Mouse (Mus musculus) CH12.LX (cell line): ENCODE data around the gene Atp6ap1. TPM values are rescaled to one million over a fixed set of nuclear protein-coding genes. Genes with fewer than 3 reads are reported as not detected.
A peak's percentile ranks its signal among the peaks of the same experiment; 100 is the strongest.

Experiments
- DNase-seq: peaks from one replicate; pipeline ENCODE4 v3.0.0-alpha.2; 2013; ENCODE audit errors: extremely low read depth
- H3K27ac ChIP-seq: 2 replicates; pipeline ENCODE4 v1.5.1; 2012; ENCODE audit warnings: low read depth, mild to moderate bottlenecking, control low read depth, moderate library complexity; ENCODE audit not compliant: insufficient read depth
- H3K27me3 ChIP-seq: replicated peaks from 2 replicates; pipeline ENCODE3; 2012; ENCODE audit warnings: inconsistent platforms
- H3K36me3 ChIP-seq, 2 experiments: replicated peaks in 1 of 2; 2 replicates each; pipeline versions ENCODE3 to v1.6.1; 2012; ENCODE audit warnings: inconsistent platforms in 1 of 2, low read length in 1 of 2, mild to moderate bottlenecking in 1 of 2, mixed read lengths in 1 of 2, moderate library complexity in 1 of 2; ENCODE audit not compliant: control insufficient read depth in 1 of 2, insufficient read depth in 1 of 2
- H3K4me1 ChIP-seq, 2 experiments: 2 replicates each; pipeline ENCODE4 v1.6.1; 2012; ENCODE audit warnings: inconsistent platforms in 1 of 2, moderate library complexity in 1 of 2; ENCODE audit not compliant: insufficient read depth in 2 of 2, control insufficient read depth in 1 of 2
- H3K4me2 ChIP-seq: 2 replicates; pipeline ENCODE4 v1.6.1; 2012; ENCODE audit warnings: low read depth, mild to moderate bottlenecking, control low read depth; ENCODE audit not compliant: poor library complexity, insufficient read depth, severe bottlenecking
- H3K4me3 ChIP-seq, 3 experiments: fragments of 150-350 bp in 1 of 3; sonication (generic) in 1 of 3; replicated peaks in 1 of 3; 2 replicates each; pipeline versions ENCODE3 to v1.5.1; 2011 to 2012; ENCODE audit warnings: low read depth in 2 of 3, low read length in 2 of 3, mild to moderate bottlenecking in 2 of 3, moderate library complexity in 2 of 3, control low read depth in 1 of 3, improper control_type of control experiment in 1 of 3, inconsistent platforms in 1 of 3, mixed read lengths in 1 of 3; ENCODE audit not compliant: poor library complexity in 1 of 3
- H3K79me2 ChIP-seq: replicated peaks from 2 replicates; pipeline ENCODE4 v1.6.1; 2012; ENCODE audit warnings: mild to moderate bottlenecking, moderate library complexity; ENCODE audit not compliant: control insufficient read depth, poor library complexity, insufficient read depth, severe bottlenecking; ENCODE audit errors: extremely low read depth
- H3K9ac ChIP-seq: 2 replicates; pipeline ENCODE4 v1.6.1; 2012; ENCODE audit warnings: low read depth, mild to moderate bottlenecking, control low read depth, moderate library complexity; ENCODE audit not compliant: insufficient read depth
- H3K9me3 ChIP-seq: replicated peaks from 2 replicates; pipeline ENCODE3; 2012; ENCODE audit warnings: low read length, inconsistent platforms, mixed read lengths
- CHD1 ChIP-seq: IDR thresholded peaks from 2 replicates; pipeline ENCODE4 v1.6.1; 2012; ENCODE audit warnings: low read depth, low read length, improper control_type of control experiment, inconsistent platforms
- CHD2 ChIP-seq: IDR thresholded peaks from 2 replicates; pipeline ENCODE4 v1.6.1; 2011; ENCODE audit warnings: low read length, improper control_type of control experiment
- IRF4 ChIP-seq: IDR thresholded peaks from 2 replicates; pipeline ENCODE4 v1.6.1; 2014; ENCODE audit warnings: low read depth, mild to moderate bottlenecking, inconsistent platforms, low read length, improper control_type of control experiment
- JUND ChIP-seq: conservative IDR thresholded peaks from 2 replicates; pipeline ENCODE4 v1.6.1; 2011; ENCODE audit warnings: low read depth, low read length, improper control_type of control experiment
- MAFK ChIP-seq: IDR thresholded peaks from 2 replicates; pipeline ENCODE4 v1.6.1; 2011; ENCODE audit warnings: low read length, improper control_type of control experiment; ENCODE audit not compliant: insufficient replicate concordance
- MAX ChIP-seq: IDR thresholded peaks from 2 replicates; pipeline ENCODE4 v1.6.1; 2011; ENCODE audit warnings: low read length, improper control_type of control experiment
- MYC ChIP-seq: IDR thresholded peaks from 2 replicates; pipeline ENCODE4 v1.6.1; 2011; ENCODE audit warnings: low read depth, mild to moderate bottlenecking, improper control_type of control experiment, low read length
- POLR2A ChIP-seq: IDR thresholded peaks from 2 replicates; pipeline ENCODE4 v1.6.1; 2011; ENCODE audit warnings: low read depth, mild to moderate bottlenecking, improper control_type of control experiment, low read length
- POLR2AphosphoS2 ChIP-seq: IDR thresholded peaks from 2 replicates; pipeline ENCODE4 v1.6.1; 2011; ENCODE audit warnings: low read depth, low read length, improper control_type of control experiment
- RAD21 ChIP-seq: IDR thresholded peaks from 2 replicates; pipeline ENCODE4 v1.6.1; 2011; ENCODE audit warnings: low read depth, mild to moderate bottlenecking, low read length, improper control_type of control experiment, moderate library complexity
- ZKSCAN1 ChIP-seq: IDR thresholded peaks from 2 replicates; pipeline ENCODE4 v1.6.1; 2012; ENCODE audit warnings: low read depth, inconsistent platforms, low read length, improper control_type of control experiment, borderline replicate concordance
- dilution Hi-C: fragments of 300-500 bp; cut with MboI; formaldehyde crosslinking; loops from 2 replicates; pipeline ENCODE4 v1.14.3; 2020; ENCODE audit warnings: low sequenced_read_pairs; ENCODE audit not compliant: extremely low pct_unique_long_range_greater_than_20kb, extremely low pct_ligation_motif_present
- in situ Hi-C: fragments of 300-500 bp; cut with MboI; formaldehyde crosslinking; loops from 3 replicates; pipeline ENCODE4 v1.14.3; 2019; ENCODE audit warnings: low sequenced_read_pairs, low pct_ligation_motif_present, low pct_unique_long_range_greater_than_20kb, mixed read lengths
- polyA plus RNA-seq: library from polyadenylated mRNA; unstranded; fragments of >175 nt; gene quantifications from 2 replicates; pipeline ENCODE4 v1.2.1, GENCODE M21; 2012; ENCODE audit warnings: low read depth; ENCODE audit not compliant: insufficient read length
- total RNA-seq, 2 experiments: library from RNA; depleted of rRNA; stranded (reverse); fragments of 300-350 nt in 1 of 2; fragments of >200 nt in 1 of 2; gene quantifications; 2 replicates each; pipeline ENCODE4 v1.2.3; 2012 to 2014

The Atp6ap1 gene
- total and polyA plus RNA-seq, 3 experiments: 53.3 to 66.4 (median 53.8) TPM

DNA sequence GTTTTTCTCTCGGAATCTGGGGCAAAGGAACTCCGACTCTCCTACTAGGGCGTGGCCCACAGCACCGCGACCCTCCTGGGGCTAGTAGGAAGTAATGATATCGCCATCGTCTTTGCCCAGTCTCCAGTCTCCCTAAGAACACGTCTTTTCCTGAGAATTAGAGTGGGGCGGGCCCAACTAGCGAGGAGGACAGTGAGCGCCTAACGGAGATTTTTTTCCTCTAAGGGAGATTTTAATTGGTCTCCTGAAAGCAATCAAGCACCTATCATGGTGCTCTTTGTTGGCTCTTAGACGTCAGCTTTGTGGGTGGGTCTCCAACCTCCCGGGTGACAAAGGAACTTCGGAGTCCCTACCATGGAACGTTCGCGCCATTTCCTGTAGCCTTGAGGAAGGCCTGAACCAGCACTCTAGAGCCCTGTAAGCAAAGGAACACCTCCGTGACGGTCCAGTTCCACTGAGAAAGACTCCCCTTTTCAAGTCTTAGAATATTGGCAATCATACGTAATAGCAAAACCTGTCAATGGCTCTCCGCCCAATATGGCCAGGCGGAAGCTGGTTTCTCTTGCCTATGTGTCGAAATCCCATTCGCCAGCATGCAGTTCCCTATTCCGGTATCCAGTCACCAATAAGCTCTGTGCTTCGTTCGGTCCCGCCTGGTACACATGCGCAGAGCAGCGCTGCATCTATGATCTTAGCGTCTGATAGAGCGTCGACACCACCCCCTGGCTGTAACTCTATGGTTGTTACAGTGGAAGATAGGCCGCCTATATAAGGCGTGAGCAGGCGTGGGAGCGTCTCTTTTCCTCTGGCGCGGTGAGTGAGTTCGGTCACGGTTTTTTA is 26.6 kb upstream of the Atp6ap1 start, which contains the start of gene Rpl10 (continued):
- no peak for TF ChIP-seq RAD21
- TF ChIP-seq JUND: no peak

DNA sequence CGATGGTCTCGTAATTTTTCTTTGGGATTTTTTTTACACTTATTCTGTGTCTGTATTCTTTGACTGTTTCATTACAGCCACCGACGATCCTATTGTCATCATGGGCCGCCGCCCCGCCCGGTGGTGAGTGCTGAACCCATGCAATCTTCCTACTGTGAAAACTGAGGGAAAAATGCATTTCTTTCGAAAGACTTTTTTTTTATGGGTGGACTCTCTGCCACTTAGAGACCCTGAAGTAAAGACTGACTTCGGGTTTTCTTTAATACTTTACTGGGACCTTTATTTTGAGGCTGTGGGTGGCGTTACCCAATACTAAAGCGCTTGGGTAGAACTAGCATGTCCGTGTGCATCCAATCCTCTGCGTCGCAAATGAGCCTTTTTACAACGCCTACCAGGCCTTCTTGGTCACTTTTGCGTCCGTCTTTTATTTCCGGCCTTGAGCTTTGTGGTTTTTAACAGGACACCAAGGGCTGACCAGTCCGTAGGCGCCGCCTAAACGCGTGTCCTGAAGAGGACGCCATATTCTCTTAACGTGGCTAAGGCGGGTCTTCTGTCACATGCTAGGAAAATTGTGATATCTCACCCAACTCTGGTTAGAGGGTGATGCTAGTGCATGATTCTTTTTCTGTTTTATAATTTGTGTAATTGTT is 25.9 kb upstream of the Atp6ap1 start:
- peaks cover 14 to 19% of the 10 kb centered on the region in 2 experiments for H3K36me3 ChIP-seq
- peak overlapping the region; percentile 96 for H3K9ac ChIP-seq
- no peak overlapping the region for H3K4me2 ChIP-seq
- peak; percentile 52 for DNase-seq
- in situ Hi-C loops (no loop called here), dilution Hi-C loops (no loop called here)
- TF ChIP-seq MAX (peak; percentile 45; the same call in 1 of the 2 replicates), MAFK (no peak), IRF4 (no peak), POLR2AphosphoS2 (peak; percentile 20; the same call in 1 of the 2 replicates), CHD1 (peak; percentile 64; the same call in 1 of the 2 replicates), MYC (peak; percentile 86; the same call in 1 of the 2 replicates), POLR2A (peak; percentile 1; the same call in 1 of the 2 replicates)
- peaks cover 16% of the 10 kb centered on the region for H3K79me2 ChIP-seq
- peak overlapping the region; percentile 66 to 91 (median 88) for H3K4me3 ChIP-seq
- H3K4me1 ChIP-seq: peaks cover 0 to 14% of the 10 kb centered on the region in 2 experiments; a peak in 2 of 4 replicates
- no peak overlapping the region; the same call in 1 of the 2 replicates for H3K27ac ChIP-seq
- no peaks in the 10 kb centered on the region for H3K27me3 ChIP-seq
- no peaks in the 10 kb centered on the region for H3K9me3 ChIP-seq

DNA sequence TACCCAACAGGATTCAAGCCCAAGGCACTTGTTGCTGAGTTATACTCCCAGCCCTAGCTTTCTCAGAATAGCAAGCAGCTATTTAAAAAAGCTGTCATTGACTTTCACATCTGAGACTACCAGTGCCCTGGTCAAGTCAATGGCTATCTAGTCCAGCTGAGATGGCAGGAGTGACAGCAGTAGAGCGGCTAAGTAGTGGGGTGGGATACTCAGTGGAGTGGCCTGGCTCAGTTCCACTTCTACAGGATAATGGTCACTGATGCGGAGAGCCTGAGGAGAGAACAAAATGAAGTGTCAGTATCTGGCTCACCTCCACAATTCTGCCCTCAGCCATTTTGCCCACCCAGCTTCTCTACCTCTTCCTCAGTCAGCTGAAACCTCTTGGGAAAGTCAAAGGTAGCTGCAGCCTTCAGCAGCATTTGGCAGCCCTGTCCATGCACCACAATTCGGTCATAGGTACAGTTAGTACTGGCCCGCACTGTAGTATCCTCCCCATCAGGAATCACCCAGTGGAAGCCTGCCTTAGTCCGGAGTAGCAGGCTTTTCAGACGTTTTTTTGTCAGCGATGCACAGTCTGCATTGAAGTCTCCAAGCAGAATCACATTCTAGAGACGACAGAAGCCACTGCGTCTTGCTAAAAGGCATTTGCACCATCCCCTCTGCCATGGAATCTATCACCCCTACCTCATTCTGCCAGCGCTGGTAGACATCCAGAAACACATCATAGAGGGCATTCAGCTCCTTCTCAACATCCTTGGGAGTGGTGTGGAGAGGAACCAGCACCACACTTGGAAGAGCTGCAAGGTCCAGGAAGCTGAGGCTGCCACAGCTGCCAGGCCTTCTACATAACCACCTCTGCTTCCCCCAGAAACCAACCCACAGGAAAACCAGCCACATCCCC is 23.2 kb upstream of the Atp6ap1 start:
- DNase-seq: no peak
- in situ Hi-C loops: no loop called here

More for the DNA sequence above, 23.2 kb upstream of the Atp6ap1 start:
- TF ChIP-seq CHD2: peak; percentile 65; the same call in 1 of the 2 replicates
- TF ChIP-seq POLR2AphosphoS2: peak; percentile 100
- no peak for TF ChIP-seq ZKSCAN1
- peak; percentile 63 for TF ChIP-seq POLR2A
- Histone ChIP-seq H3K4me1 (peaks cover 0 to 14% of the 10 kb centered on the region in 2 experiments; a peak in 2 of 4 replicates), H3K36me3 (peaks cover 14 to 19% of the 10 kb centered on the region in 2 experiments), H3K4me2 (0 out of 2 replicates have a peak overlapping the region, but pooled peaks have one; percentile 24), H3K27me3 (no peaks in the 10 kb centered on the region), H3K9me3 (no peaks in the 10 kb centered on the region), H3K79me2 (peaks cover 16% of the 10 kb centered on the region), H3K27ac (peak overlapping the region; percentile 29; the same call in 1 of the 2 replicates), H3K9ac (no peak overlapping the region), H3K4me3 (no peak overlapping the region)
- dilution Hi-C loops: no loop called here
